Mouse (Mus musculus): ENCODE measurements at regions not wholly inside any gene's neighbourhood (a gene's known extent, or its start where the extent isn't known, plus 50 kb on each side); places are given as distances from the start of the nearest gene placed in this dataset.

GRCm38 (mm10) chr4:124326301-124326700, 284.3 kb downstream of the 3100002H09Rik start:
- peak; percentile 42 for DNase-seq (ENCODE audit: low read depth, low spot score)

DNA sequence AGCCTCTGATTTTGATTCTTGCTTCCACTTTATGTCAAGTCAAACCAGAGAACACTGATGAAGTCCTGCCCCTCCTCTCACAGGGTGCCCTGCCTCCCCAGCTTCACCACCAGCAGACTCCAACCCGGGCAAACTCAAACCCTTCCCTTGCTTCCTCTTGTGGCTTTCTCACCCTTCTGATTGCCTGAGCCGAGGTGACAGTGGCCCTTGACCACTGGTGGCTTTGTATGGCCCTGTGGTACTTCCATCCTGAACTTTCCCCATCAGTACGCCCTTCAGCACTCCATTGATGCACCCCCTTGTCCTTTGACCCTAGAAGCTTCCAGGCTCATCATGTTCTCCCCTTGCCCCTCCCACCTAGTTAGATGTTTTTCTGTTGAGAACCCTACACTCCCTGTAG, 287.0 kb downstream of the 3100002H09Rik start:
- no peak for DNase-seq (ENCODE audit: low read depth, low spot score)

DNA sequence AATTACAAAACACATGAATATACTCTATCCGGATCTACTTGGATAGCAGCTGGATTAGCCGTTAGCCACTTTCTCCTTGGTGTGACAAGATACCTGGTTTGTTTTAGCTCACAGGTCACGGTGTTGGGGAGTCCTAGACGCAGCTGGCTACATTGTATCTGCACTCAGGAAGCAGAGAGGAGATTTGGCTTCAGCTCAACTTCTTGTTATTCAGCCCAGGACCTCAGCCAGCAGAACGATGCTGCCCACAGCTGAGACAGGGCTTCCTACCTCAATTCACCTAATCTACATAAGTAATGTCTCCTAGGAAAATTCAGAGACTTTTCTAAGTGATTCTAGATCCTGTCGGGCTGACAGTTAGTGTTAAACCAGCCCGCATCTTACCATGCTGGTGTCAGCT, 289.4 kb downstream of the 3100002H09Rik start:
- no peak for DNase-seq (ENCODE audit: low read depth, low spot score)

DNA sequence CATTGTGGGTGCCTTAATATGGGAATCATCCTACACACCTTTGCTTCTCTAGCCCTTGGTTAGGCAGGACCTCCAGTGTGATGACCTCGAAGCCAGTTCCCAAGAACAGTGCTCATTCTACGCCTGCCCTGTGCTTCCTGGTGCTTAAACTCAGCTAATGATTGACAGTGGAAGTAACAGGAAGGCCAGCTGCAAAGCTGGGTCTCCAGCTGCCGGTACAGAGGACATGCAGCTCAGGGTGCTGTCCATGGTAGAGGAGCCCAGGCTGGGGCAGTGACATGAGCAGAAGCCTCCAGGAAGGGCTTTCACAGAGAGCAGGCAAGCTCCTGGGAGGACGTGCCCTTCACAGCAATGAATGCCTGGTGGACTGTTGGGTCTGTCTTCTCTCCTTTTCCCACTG, 293.6 kb downstream of the 3100002H09Rik start:
- DNase-seq (ENCODE audit: low read depth, low spot score): no peak

GRCm38 (mm10) chr4:124311657-124312056, 298.9 kb downstream of the 3100002H09Rik start:
- no peak for DNase-seq (ENCODE audit: low read depth, low spot score)

- no peak for DNase-seq (ENCODE audit: low read depth, low spot score)
Measured at GRCm38 (mm10) chr4:124310594-124310993, 300.0 kb downstream of the 3100002H09Rik start.

DNA sequence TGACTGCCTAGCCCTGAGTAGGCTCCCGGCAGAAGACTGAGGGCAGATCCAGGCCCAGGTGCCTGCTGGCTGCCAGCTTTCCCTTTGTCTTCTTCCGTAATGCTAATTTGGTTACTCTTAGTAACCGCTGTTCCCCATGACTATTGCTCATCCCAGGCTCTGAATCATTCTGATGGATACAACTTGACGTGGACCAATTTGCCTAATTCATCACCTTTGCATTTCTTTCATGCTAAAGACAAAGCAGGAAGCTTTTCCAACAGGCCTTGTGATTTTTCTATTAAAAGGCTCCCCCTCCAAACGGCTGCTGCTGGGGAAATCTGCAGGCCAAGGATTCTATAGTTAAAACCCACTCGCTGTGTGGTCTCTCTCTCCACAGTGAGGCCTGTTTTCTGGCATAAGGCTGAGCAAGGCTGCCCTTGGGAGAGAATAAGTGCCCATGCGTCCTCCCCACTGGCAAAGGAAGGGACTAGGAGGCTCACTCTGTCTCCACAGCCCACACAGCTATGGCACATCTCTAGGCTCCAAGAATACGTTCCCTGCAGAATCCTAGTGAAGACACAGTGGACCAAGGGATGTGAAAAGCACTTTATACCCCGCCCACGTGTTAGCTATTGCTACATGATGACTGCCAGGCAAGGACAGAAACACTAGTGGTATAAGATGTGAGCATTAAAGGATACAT, 304.6 kb downstream of the 3100002H09Rik start:
- no peak for DNase-seq (ENCODE audit: low read depth, low spot score)

GRCm38 (mm10) chr4:124302950-124303349, 307.7 kb downstream of the 3100002H09Rik start:
- DNase-seq (ENCODE audit: low read depth, low spot score): peak; percentile 60

- no peak for DNase-seq (ENCODE audit: low read depth, low spot score)
Measured at GRCm38 (mm10) chr4:124298667-124299437, 311.8 kb downstream of the 3100002H09Rik start.

GRCm38 (mm10) chr4:124292254-124292653, 318.3 kb downstream of the 3100002H09Rik start:
- no peak for DNase-seq (ENCODE audit: low read depth, low spot score)

GRCm38 (mm10) chr4:124291767-124292166, 318.8 kb downstream of the 3100002H09Rik start:
- no peak for DNase-seq (ENCODE audit: low read depth, low spot score)

GRCm38 (mm10) chr4:124287471-124287870, 323.1 kb downstream of the 3100002H09Rik start:
- DNase-seq (ENCODE audit: low read depth, low spot score): no peak

- DNase-seq (ENCODE audit: low read depth, low spot score): no peak
Measured at GRCm38 (mm10) chr4:124278681-124279080, 331.9 kb downstream of the 3100002H09Rik start.

DNA sequence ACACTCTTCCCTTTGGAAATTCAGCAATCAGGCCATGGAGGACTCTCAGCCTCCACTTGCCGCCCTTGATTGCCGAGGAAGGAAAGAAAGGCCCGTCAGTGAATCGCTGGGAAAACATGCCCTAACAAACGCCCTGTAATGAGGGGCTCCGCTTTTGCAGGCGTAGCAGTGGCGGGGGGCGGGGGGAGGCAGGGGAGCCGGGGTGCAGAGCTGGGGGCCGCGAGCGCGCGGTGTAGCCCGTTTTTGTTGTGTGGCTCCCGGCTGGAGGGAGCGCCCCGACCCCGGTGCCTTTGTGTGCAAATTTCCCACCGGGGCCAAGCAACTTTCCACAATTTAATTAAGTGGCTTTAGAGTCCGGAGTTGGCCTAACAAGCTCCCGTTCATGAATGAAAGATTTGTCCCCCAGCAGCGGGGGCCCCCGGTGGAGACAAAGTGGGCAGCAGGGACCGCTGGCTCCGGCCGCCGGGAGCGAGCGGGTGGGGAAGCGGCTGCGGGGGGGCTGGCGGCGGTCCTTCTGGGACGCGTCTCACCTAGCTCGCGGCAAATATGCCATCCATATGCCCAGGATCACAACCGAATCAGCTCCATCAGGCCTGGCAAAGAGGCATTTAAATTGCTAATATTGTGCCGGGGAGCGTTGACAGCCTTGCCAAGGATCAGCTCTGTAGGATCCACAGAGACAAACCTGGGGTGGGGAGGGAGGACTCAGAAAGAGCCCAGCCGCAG, 333.0 kb downstream of the 3100002H09Rik start:
- no peak for DNase-seq (ENCODE audit: low read depth, low spot score)

GRCm38 (mm10) chr4:124276741-124277455, 333.7 kb downstream of the 3100002H09Rik start:
- no peak for DNase-seq (ENCODE audit: low read depth, low spot score)

GRCm38 (mm10) chr4:124272002-124272401, 338.6 kb downstream of the 3100002H09Rik start:
- no peak for DNase-seq (ENCODE audit: low read depth, low spot score)

DNA sequence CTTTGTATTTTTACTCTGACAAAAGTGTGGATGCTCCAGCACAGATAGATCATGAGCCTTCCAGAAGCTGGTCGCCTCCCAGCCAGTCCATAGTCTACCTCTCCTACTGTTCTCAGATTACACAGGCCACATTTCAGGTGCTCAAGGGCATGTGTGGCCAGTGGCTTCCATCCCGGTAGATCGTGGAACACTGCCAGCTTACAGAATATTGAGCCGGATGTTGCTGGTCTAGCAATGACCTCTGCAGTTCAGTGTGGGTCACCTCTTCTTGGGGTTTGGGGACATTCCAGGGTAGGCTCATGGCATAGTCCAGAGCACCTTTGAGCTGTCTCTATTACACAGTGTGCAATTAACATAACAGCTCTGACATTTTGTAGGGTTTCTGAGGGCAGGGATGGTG, 342.2 kb downstream of the 3100002H09Rik start:
- DNase-seq (ENCODE audit: low read depth, low spot score): no peak

- DNase-seq (ENCODE audit: low read depth, low spot score): no peak
Measured at GRCm38 (mm10) chr4:124266573-124266972, 344.0 kb downstream of the 3100002H09Rik start.

- DNase-seq (ENCODE audit: low read depth, low spot score): peak; percentile 74
Measured at GRCm38 (mm10) chr4:124265527-124265926, 345.1 kb downstream of the 3100002H09Rik start.

DNA sequence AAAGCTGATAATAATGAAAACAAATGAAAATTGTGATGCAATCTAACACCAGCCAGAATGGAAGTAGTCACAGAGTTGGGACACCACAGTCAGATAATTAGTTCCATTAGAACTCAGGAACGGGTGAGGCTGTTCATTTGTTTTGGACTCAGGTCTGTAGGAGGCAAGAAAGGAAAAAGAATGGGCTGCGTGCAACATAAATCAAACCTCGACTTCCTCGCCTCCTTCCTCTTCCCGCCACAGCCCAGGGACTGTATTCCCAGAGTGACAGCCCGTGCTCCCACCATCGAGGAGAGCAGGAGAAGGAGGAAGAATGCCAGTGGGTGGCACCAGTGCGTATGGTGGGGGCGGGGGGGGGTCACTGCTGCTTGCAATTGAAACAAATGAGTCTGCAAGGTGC, 339.2 kb upstream of the 4930535I16Rik start:
- no peak for DNase-seq (ENCODE audit: low read depth, low spot score)

GRCm38 (mm10) chr4:124256515-124256914, 338.7 kb upstream of the 4930535I16Rik start:
- no peak for DNase-seq (ENCODE audit: low read depth, low spot score)

DNA sequence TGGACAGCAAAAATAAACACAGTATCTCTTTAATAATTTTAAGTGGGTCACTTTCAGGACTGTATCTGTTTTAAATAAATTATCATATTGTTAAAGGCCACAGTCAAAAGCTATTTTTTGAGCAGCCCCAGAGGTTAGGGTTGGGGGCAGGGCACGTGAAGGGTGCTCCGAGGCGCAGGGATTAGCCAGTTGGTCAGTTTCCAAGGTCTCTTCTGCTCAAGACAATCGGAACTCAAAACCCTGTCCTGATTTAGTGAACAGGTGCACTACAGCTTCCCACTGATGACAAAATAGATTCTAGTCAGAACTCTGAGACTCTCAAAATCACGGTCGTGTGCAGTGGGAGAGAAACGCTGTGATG, 337.3 kb upstream of the 4930535I16Rik start:
- no peak for DNase-seq (ENCODE audit: low read depth, low spot score)
